Mouse (Mus musculus) lung, adult 2 months (tissue): ENCODE data around the gene Zfp629.

ENCODE experiments used
- CTCF ChIP-seq: fragments of 200-500 bp; IDR thresholded peaks from 2 replicates; pipeline ENCODE4 v1.5.1; 2011; ENCODE audit warnings: mild to moderate bottlenecking, low read length, control low read depth; ENCODE audit not compliant: insufficient read depth
- POLR2A ChIP-seq: fragments of 200-500 bp; IDR thresholded peaks from 2 replicates; pipeline ENCODE4 v1.6.1; 2011; ENCODE audit warnings: low read depth, mild to moderate bottlenecking, control low read depth, low read length, borderline replicate concordance; ENCODE audit errors: extremely low read depth

DNA sequence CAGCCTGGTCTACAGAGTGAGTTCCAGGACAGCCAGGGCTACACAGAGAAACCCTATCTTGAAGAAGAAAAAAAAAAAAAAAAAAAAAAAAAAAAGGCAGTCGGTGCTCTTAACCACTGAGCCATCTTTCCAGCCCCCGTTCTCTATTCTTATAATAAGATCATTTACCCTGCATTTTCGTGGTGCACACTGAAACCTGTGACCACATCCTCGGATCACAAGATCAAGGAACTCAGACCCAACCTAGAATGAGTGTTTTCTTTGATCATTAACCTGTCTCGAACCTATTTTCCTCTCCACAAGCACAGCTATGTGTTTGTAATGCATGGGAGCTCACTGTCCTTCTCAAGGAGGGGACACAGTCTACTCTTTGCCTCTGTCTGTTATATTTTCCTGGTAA is 13.0 kb upstream of the Zfp629 start:
- TF ChIP-seq CTCF (no peak), POLR2A (no peak)
